Mouse (Mus musculus) forebrain, embryonic 15.5 days (tissue): Measurements from ENCODE around the gene Epor. TPM values are rescaled to one million over a fixed set of nuclear protein-coding genes. Genes with fewer than 3 reads are reported as not detected.

Source experiments
- ATAC-seq: fragments of 200-750 bp; cut with Nextera tagmentation; replicated peaks from 2 replicates; pipeline ENCODE4 v1.8.0; 2017; ENCODE audit warnings: mild to moderate bottlenecking, moderate TSS enrichment, moderate library complexity
- H3K27ac ChIP-seq: fragments of 300-500 bp; sonication (generic); replicated peaks from 2 replicates; pipeline ENCODE4 v1.5.1; 2015; ENCODE audit warnings: mild to moderate bottlenecking, inconsistent platforms
- H3K27me3 ChIP-seq: fragments of 300-500 bp; sonication (generic); 2 replicates; pipeline ENCODE4 v1.6.1; 2015; ENCODE audit warnings: inconsistent platforms
- H3K36me3 ChIP-seq: fragments of 300-500 bp; sonication (generic); 2 replicates; pipeline ENCODE4 v1.6.1; 2015; ENCODE audit warnings: mild to moderate bottlenecking, inconsistent platforms
- H3K4me1 ChIP-seq: fragments of 300-500 bp; sonication (generic); 2 replicates; pipeline ENCODE4 v1.6.1; 2015; ENCODE audit warnings: inconsistent platforms
- H3K4me2 ChIP-seq: fragments of 300-500 bp; sonication (generic); replicated peaks from 2 replicates; pipeline ENCODE4 v1.6.1; 2015; ENCODE audit warnings: mild to moderate bottlenecking, inconsistent platforms
- H3K4me3 ChIP-seq: fragments of 300-500 bp; sonication (generic); 2 replicates; pipeline ENCODE4 v1.5.1; 2015; ENCODE audit warnings: mild to moderate bottlenecking, inconsistent platforms
- H3K9ac ChIP-seq: fragments of 300-500 bp; sonication (generic); replicated peaks from 2 replicates; pipeline ENCODE4 v1.6.1; 2015; ENCODE audit warnings: mild to moderate bottlenecking, inconsistent platforms
- H3K9me3 ChIP-seq: fragments of 300-500 bp; sonication (generic); 2 replicates; pipeline ENCODE4 v1.6.1; 2016; ENCODE audit warnings: inconsistent platforms
- WGBS: fragments of 180-500 bp; shearing (Covaris S2); methylation state at CpG from one replicate; pipeline ENCODE4 v1.1.7; 2015; ENCODE audit warnings: mixed read lengths; 5-methylcytosine and 5-hydroxymethylcytosine counted together
- polyA plus RNA-seq: library from polyadenylated mRNA; unstranded; fragments of >200 nt; fragmentation: Nextera tagmentation; extraction: Ambion mirVana; gene quantifications from 2 replicates; pipeline ENCODE4 v1.2.1, GENCODE M21; 2015

The Epor gene
- polyA plus RNA-seq, 1 experiment from 2014 or later: 1.7 TPM

DNA sequence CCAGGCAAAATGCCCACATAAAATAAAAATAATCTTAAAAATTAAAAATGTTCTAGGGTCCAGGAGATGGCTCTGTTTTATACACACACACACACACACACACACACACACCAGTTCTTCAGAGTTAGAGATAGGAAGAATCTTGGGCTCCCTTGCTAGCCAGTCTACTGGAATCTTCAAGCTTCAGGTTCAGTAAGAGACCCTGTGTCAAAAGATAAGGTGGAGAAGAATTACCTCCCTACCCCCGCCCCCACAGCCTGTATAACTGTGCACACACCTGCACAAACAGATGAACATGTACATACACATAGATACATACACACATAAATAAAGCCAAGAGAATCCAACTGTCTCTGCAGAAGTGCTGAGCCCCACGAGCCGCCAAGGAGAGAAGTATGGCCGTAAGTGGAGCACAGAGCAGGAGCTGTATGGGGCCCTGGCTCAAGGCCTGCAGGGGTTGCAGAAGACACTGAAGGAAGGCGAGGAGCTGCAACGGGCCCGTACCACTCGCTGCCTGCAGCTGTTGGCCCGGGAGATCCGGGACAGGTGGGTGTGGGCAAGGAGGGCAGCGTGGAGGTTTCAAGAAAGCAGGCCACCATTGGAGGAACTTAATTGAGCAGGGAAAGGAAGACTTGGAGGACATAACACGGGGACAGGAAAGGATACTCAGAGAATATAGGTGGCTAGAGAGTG is 30.7 kb downstream of the Epor start:
- 53% methylated on average over 12 of the region's 12 CpGs for WGBS
- no peak for ATAC-seq

GRCm38 (mm10) chr9:21932006-21932405 is 31.3 kb downstream of the Epor start:
- Histone ChIP-seq H3K27me3 (no peaks in the 10 kb centered on the region), H3K4me1 (peaks cover 7% of the 10 kb centered on the region), H3K4me3 (no peak overlapping the region), H3K36me3 (no peaks in the 10 kb centered on the region), H3K9ac (no peak overlapping the region), H3K4me2 (no peak overlapping the region), H3K27ac (no peak overlapping the region), H3K9me3 (no peaks in the 10 kb centered on the region)
- ATAC-seq: no peak
- 58% methylated on average over 2 of the region's 2 CpGs for WGBS

More for the DNA sequence above, 30.7 kb downstream of the Epor start:
- Histone ChIP-seq H3K27me3 (no peaks in the 10 kb centered on the region), H3K4me3 (no peak overlapping the region), H3K4me1 (peaks cover 9% of the 10 kb centered on the region), H3K9ac (no peak overlapping the region), H3K36me3 (no peaks in the 10 kb centered on the region), H3K4me2 (no peak overlapping the region), H3K27ac (no peak overlapping the region), H3K9me3 (no peaks in the 10 kb centered on the region)

DNA sequence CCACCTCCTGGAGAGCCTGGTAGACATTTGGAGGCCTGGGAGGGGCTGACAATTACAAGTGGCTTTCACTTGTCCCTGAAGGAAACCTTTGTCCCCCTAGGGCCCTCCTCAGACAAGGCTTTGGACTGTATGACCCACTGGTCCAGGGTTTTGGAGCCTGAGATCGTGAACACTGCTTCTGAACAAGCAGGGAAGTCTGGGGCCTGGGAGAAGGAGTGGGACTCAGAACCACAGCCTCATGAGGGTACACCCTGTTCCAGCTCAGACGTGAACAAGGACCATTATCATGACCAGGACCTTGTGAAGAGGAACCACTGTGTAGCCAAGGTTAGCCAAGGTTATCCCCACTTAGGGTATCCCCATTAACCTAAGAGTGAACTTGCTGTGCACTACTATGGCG is 34.1 kb downstream of the Epor start:
- no peak for ATAC-seq
- Histone ChIP-seq H3K9me3 (no peaks in the 10 kb centered on the region), H3K27me3 (no peaks in the 10 kb centered on the region), H3K4me2 (no peak overlapping the region), H3K4me1 (peaks cover 11% of the 10 kb centered on the region), H3K9ac (no peak overlapping the region), H3K36me3 (no peaks in the 10 kb centered on the region), H3K4me3 (no peak overlapping the region), H3K27ac (no peak overlapping the region)
- 83% methylated on average over 3 of the region's 3 CpGs for WGBS

GRCm38 (mm10) chr9:21927208-21927753 is 36.0 kb downstream of the Epor start, which contains the start of the genes Ccdc159 and Tmem205:
Gene Ccdc159, plus strand, starts transcription at chr9:21927471.
Gene Tmem205, minus strand, starts transcription at chr9:21927556.
- H3K4me2 ChIP-seq: peak within 1 kb of the TSS; percentile 69
- no peaks in the 10 kb centered on the region for H3K9me3 ChIP-seq
- peak within 1 kb of the TSS; percentile 71 for H3K9ac ChIP-seq
- no peaks in the 10 kb centered on the region for H3K27me3 ChIP-seq
- H3K27ac ChIP-seq: peak within 1 kb of the TSS; percentile 80
- under 1% methylated on average over 28 of the region's 28 CpGs for WGBS
- ATAC-seq: peak; percentile 97
- H3K4me1 ChIP-seq: peaks cover 11% of the 10 kb centered on the region
- H3K4me3 ChIP-seq: peak within 1 kb of the TSS; percentile 54
- no peaks in the 10 kb centered on the region for H3K36me3 ChIP-seq

DNA sequence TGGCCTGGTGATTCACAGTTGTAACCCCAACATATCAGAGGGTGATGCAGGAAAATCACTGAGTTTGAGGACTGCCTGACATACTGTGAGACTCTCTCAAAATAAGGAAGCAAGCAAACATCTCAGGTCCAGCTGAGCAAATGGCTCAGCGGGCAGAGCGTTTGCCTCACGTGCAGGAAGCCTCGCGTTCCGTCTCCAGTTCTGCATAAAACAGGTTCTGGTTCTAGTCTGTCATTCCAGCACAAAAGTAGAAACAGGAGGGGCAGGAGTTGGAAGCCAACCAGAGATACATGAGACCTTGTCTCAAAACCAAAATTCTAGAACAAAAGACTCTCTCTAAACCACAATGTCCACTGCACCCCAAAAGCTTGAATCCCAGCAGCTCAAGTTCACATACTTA is 36.5 kb downstream of the Epor start:
- peak overlapping the region; percentile 54 for H3K4me3 ChIP-seq
- peak overlapping the region; percentile 69 for H3K4me2 ChIP-seq
- H3K27ac ChIP-seq: peak overlapping the region; percentile 80
- WGBS: under 1% methylated on average over 6 of the region's 6 CpGs
- H3K4me1 ChIP-seq: peaks cover 11% of the 10 kb centered on the region
- H3K36me3 ChIP-seq: no peaks in the 10 kb centered on the region
- ATAC-seq: 0 out of 2 replicates have a peak, but pooled peaks have one; percentile 3
- no peaks in the 10 kb centered on the region for H3K9me3 ChIP-seq
- H3K27me3 ChIP-seq: no peaks in the 10 kb centered on the region
- H3K9ac ChIP-seq: peak overlapping the region; percentile 71

- no peak overlapping the region for H3K27ac ChIP-seq
- no peaks in the 10 kb centered on the region for H3K9me3 ChIP-seq
- H3K4me1 ChIP-seq: peaks cover 11% of the 10 kb centered on the region
- H3K36me3 ChIP-seq: no peaks in the 10 kb centered on the region
- no peaks in the 10 kb centered on the region for H3K27me3 ChIP-seq
- ATAC-seq: no peak
- WGBS: 79% methylated on average over 6 of the region's 6 CpGs
- peak overlapping the region; percentile 54 for H3K4me3 ChIP-seq
- peak overlapping the region; percentile 69 for H3K4me2 ChIP-seq
- peak overlapping the region; percentile 24; the same call in 1 of the 2 replicates for H3K9ac ChIP-seq
These were observed 37.2 kb downstream of the Epor start for GRCm38 (mm10) chr9:21926155-21926554.

GRCm38 (mm10) chr9:21925506-21925905 is 37.8 kb downstream of the Epor start:
- no peak for ATAC-seq
- no peaks in the 10 kb centered on the region for H3K36me3 ChIP-seq
- H3K4me1 ChIP-seq: peaks cover 11% of the 10 kb centered on the region
- H3K4me3 ChIP-seq: no peak overlapping the region
- H3K9ac ChIP-seq: no peak overlapping the region
- no peaks in the 10 kb centered on the region for H3K27me3 ChIP-seq
- H3K4me2 ChIP-seq: no peak overlapping the region
- WGBS: 96% methylated on average over 1 of the region's 1 CpGs
- no peak overlapping the region for H3K27ac ChIP-seq
- H3K9me3 ChIP-seq: no peaks in the 10 kb centered on the region

DNA sequence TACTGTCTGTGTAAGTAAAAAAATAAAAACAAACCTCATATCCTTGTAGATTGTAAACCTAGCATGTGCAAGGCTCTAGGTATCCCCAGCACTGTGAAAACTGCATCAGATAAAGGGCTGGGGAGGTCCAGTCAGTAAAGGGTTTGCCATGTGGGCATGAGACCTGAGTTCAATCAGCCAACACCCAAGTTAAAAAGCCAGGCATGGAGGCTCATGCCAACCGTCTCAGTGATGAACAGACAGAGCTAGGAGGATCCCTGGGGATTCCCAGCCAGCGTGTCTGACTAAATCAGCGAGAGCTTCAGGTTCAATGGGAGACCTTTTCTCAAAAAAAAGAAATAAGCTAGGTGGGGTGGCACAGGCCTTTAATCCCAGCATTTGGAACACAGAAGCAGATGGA is 38.3 kb downstream of the Epor start:
- Histone ChIP-seq H3K4me3 (no peak overlapping the region), H3K36me3 (no peaks in the 10 kb centered on the region)
- WGBS: 88% methylated on average over 3 of the region's 3 CpGs

DNA sequence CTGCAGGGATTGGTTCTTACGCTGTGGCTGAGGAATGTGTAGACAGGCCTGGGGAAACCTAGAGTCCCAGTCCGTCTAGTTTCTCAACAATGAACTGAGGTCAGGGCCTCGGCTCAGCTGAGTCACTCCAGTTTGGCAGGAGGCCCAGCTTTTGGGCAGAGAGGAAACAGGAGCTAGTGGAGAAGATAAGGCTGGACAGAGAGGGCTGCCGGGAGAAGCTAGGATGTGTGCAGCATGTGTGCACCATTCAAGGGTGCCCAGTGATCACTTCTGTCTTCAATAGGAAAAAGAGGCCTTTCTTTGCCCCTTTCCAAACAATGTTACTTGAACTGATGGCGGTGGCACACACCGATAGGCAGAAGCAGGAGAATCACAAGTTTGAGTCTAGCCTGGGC is 39.2 kb downstream of the Epor start:
- 75% methylated on average over 6 of the region's 6 CpGs for WGBS
- H3K4me2 ChIP-seq: no peak overlapping the region
- no peak overlapping the region for H3K27ac ChIP-seq
- ATAC-seq: no peak
- H3K27me3 ChIP-seq: no peaks in the 10 kb centered on the region
- peaks cover 11% of the 10 kb centered on the region for H3K4me1 ChIP-seq
- H3K9ac ChIP-seq: no peak overlapping the region
- H3K4me3 ChIP-seq: no peak overlapping the region
- H3K36me3 ChIP-seq: no peaks in the 10 kb centered on the region
- H3K9me3 ChIP-seq: no peaks in the 10 kb centered on the region

More for the DNA sequence above, 38.3 kb downstream of the Epor start:
- Histone ChIP-seq H3K4me1 (peaks cover 11% of the 10 kb centered on the region), H3K27me3 (no peaks in the 10 kb centered on the region), H3K9me3 (no peaks in the 10 kb centered on the region), H3K9ac (no peak overlapping the region), H3K27ac (no peak overlapping the region), H3K4me2 (no peak overlapping the region)
- no peak for ATAC-seq

DNA sequence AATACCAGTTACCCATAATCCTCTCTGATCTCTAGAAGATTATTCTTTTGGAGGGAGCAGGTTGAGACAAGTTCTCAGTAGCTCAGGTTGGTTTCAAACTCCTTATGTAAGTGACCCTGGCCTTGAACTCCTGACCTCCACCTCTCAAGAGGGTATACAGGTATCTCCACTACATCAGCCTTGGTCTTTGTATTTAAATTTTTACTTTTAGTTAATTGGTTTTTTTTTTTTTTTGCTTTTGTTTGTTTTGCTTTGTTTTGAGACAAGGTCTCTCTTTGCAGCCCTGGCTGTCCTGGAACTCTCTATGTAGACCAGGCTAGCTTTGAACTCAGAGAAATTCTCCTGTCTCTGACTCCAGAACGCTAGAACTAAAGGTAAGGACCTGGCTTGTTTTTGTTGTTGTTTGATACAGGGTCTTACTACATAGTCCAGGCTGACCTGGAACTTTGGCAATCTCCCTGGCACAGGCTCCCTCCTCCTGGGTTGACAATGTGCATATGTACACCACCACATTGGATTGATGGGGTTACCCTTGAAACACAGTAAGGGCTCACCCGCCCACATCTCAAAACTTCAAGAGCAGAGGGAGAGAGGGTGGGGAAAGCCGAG is 39.7 kb downstream of the Epor start:
- no peak overlapping the region for H3K4me3 ChIP-seq
- no peaks in the 10 kb centered on the region for H3K9me3 ChIP-seq
- 79% methylated on average over 3 of the region's 3 CpGs for WGBS
- no peaks in the 10 kb centered on the region for H3K27me3 ChIP-seq
- H3K27ac ChIP-seq: no peak overlapping the region
- H3K4me2 ChIP-seq: no peak overlapping the region
- H3K4me1 ChIP-seq: peaks cover 11% of the 10 kb centered on the region
- no peak overlapping the region for H3K9ac ChIP-seq
- no peak for ATAC-seq
- H3K36me3 ChIP-seq: no peaks in the 10 kb centered on the region

DNA sequence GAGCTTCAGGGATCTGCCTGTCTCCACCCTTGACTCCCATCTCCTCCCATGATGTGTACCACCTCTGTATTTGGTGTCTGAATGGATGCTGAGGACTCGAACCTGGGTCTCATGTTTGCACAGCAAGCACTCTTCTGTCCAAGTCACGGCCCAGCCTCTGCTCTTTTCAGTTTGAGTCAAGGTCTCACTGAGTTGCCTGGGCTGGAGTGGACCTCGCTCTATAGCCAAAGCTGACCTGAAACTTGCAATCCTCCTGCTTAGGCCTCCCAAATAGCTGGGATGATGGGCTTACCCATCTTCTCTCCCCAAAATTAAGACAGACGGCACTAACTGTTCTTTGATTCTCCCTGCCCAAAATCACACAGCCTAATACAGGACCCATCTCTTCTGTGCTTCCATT is 40.3 kb downstream of the Epor start:
- Histone ChIP-seq H3K4me2 (no peak overlapping the region), H3K27ac (no peak overlapping the region), H3K9ac (no peak overlapping the region), H3K4me3 (no peak overlapping the region), H3K27me3 (no peaks in the 10 kb centered on the region), H3K9me3 (no peaks in the 10 kb centered on the region), H3K4me1 (peaks cover 16% of the 10 kb centered on the region), H3K36me3 (no peaks in the 10 kb centered on the region)
- no peak for ATAC-seq
- 93% methylated on average over 4 of the region's 4 CpGs for WGBS

DNA sequence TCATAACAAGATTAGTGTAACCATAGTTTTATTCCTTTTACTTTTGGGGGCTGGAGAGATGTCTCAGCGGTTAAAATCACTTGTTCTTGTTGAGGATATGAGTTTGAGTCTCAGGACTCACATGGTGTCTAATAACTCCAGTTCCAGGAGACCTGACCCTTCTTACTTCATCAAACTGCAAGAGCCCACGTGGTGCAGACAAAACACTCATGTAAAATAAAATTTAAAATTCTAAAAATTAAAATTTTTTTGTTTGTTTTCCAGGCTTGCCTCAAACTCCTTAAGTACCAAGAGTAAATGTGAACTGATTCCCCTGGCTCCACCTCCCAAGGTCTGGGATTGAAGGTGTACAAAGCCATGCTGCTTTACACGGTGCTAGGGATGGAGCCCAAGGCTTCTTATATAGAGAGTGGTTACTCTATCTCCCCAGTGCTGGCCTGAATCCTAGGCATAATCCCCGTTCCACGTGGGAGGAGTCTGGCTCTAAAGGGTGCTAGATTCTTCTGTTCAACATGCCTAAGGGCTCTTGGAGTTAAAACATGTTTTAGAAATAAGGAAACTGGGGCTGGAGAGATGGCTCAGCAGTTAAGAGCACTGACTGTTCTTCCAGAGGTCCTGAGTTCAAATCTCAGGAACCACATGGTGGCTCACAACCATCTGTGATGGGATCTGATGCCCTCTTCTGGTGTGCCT is 44.5 kb downstream of the Epor start:
- no peak for ATAC-seq
- H3K36me3 ChIP-seq: no peaks in the 10 kb centered on the region
- H3K4me2 ChIP-seq: peak overlapping the region; percentile 87
- peaks cover 16% of the 10 kb centered on the region for H3K4me1 ChIP-seq
- H3K9ac ChIP-seq: no peak overlapping the region
- H3K27ac ChIP-seq: peak overlapping the region; percentile 88
- no peaks in the 10 kb centered on the region for H3K9me3 ChIP-seq
- peak overlapping the region; percentile 69 for H3K4me3 ChIP-seq
- H3K27me3 ChIP-seq: no peaks in the 10 kb centered on the region
- 12% methylated on average over 5 of the region's 5 CpGs for WGBS
